Mouse (Mus musculus) ovary, adult 18-20 months (tissue): ENCODE data around the gene Tcta.
"Not testable (repeated sequence)": the region's sequence is repeated elsewhere in the genome, so short reads cannot be mapped to it uniquely, and the experiment has no call there.

Experiments used
- DNase-seq: peaks from one replicate; pipeline ENCODE4 v3.0.0; 2022; ENCODE audit warnings: low spot score, mixed read lengths

Gene Tcta

GRCm38 (mm10) chr9:108308141-108308540 lies 2.2 kb upstream of the Tcta start:
- no peak for DNase-seq

GRCm38 (mm10) chr9:108307021-108307807 lies 1.3 kb upstream of the Tcta start:
- DNase-seq: no peak

- DNase-seq: peak; percentile 65
Observed at GRCm38 (mm10) chr9:108306571-108306980, 616 bp upstream of the Tcta start.

- DNase-seq: no peak
Observed at GRCm38 (mm10) chr9:108305170-108305569, 790 bp downstream of the Tcta start.

- no peak for DNase-seq
Observed at GRCm38 (mm10) chr9:108304716-108305115, 1.2 kb downstream of the Tcta start.

DNA sequence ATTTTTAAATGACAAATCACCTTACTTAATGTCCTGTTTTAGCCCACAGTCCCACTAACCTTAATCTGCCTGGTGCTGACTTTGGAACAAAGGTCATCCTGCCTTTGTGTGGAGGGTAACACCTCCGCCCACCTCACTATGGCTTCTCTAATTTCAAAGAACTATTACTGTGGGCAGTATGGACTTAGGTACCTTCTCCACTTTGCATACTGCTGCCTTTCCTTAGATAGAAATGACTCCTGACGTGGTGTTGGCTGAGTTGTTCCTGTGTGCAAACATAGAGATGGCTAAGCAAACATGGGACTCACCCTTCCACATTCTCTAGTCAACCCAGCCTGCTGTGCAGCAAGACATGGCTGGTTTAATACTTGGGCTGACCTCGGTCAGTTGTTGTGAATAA lies 4.1 kb downstream of the Tcta start:
- no peak for DNase-seq

DNA sequence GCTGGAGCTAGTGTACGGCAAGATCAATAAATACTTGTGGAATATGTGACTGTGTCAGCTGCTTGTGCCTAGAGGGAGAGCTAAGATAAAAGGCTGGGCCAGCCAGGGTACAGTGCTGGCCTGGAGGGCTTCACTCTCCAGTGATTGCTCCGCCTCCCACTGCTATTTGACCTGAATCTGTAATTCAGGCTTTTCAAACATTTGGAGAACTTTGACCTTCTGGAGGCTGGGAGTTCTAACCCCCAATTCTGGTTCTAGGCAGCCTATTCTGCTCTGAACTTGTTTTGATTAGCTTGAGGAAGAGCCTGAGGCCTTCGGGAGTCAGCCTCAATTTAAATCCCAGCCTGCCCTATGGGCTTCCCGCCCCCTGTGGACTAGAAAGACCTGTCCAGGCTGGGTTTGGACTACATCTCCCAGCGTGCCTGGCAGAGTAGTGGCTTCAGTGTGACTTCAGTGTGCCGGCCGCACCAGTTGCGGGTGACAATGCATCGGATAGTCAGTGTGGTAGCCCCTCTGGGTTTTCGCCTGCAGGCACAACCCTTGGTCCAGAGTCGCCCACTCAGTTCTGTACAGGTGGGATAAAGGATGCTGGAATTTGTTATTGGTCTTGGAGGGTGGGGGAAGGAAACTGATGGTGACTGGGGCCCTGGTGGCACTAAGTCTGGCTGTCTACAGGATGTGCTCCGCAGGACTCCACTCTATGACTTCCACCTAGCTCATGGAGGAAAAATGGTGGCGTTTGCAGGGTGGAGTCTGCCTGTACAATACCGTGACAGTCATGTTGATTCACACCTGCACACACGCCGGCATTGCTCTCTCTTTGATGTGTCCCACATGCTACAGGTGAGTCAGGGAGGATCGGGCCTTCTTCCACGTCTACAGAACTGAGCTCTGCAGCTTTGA lies 9.3 kb downstream of the Tcta start, which contains the start of gene Amt:
TSS of gene Amt (plus strand) at position 401 of the 903 bp plus-strand sequence.
- DNase-seq: no peak

DNA sequence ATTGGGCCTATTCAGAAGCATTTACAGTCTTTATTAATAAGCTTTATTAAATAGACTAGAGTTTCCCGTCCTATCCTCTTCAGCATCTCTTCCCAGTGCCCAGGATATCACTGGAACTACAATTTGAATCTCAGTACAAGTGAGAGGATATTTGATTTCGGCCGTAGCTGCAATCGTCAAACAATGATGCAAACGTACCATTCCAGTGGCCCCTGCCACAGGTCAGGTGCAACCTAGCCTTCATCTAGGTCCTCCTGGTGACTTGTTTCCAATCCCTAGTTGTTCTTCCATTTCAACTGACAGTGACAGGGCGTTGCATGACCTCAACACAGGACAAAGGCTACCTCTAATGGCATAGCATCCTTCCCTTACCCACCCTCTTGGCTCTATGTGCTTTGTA lies 15.2 kb downstream of the Tcta start:
- DNase-seq: no peak

GRCm38 (mm10) chr9:108290016-108290750 lies 15.8 kb downstream of the Tcta start, which contains the start of gene Nicn1:
Gene Nicn1, plus strand, starts transcription at chr9:108290429.
- DNase-seq: peak; percentile 88

DNA sequence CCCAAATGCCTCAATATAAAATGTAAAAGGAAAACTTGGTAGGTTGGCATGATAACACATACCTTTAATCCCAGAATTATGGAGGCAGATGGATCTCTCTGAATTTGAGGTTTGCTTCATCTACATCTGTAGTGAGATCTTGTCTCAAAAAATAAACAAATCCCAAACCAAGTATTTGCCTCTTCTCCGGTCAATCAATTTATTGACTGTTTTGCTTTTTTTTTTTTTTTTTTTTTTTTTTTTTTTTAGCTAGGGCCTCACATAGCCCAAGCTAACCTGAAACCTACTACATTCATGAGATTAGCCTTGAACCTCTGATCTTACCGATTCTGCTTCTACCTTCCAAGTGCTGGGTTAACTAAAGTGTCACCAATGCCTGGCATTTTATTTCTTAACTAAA lies 16.6 kb downstream of the Tcta start:
- no peak for DNase-seq

GRCm38 (mm10) chr9:108287526-108288238 lies 18.3 kb downstream of the Tcta start:
- not testable (repeated sequence) for DNase-seq

- no peak for DNase-seq
Observed at GRCm38 (mm10) chr9:108284410-108284809, 21.6 kb downstream of the Tcta start.

- peak; percentile 62 for DNase-seq
Observed at GRCm38 (mm10) chr9:108280071-108280828, 25.7 kb downstream of the Tcta start.

DNA sequence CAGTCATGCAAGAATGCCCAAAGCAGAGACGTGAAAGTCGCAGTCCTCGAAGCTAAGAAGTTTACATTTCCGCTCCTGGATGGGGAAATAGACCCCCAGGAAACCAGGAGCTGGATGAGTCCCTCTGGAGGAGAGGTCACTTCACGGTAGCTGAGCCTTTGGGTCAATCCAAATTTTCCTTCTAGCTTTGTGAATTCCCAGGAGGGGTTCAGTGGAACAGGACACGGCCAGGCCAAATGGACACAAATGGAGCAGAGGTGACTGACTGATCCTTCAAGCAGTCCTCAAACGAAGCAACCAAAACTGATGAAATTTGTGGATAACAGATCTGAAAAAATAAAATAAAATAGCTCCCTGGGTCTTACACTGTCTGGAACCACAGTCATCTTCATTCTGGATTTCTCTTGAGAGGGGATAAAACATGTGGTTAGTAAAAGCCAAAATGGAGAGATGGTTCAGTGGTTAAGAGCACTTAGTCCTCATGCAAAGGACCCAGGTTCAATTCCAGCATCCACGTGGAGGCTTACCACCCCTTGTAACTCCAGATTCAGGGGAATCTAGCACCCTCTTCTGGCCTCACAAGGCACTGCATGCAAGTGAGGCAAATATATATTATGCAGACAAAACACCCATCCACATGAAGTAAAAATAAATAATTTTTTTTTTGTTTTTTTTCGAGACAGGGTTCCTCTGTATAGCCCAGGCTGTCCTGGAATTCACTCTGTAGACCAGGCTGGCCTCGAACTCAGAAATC lies 27.1 kb downstream of the Tcta start:
- no peak for DNase-seq

DNA sequence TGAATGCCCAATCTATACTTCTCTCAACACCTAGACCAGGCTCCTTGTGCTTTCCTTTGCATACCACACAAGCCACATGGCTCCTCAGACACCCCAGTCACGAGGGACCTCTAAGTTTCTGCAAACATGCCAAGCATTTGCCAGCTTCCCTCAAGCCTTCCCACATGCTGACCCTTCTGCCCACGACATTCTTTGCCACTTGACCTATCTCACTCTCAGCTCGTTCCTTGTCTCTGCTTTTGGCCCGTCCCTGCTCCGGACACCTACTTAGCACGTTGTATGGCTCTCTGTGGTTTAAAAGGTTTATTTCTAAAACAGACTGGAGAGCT lies 30.7 kb downstream of the Tcta start:
- no peak for DNase-seq

DNA sequence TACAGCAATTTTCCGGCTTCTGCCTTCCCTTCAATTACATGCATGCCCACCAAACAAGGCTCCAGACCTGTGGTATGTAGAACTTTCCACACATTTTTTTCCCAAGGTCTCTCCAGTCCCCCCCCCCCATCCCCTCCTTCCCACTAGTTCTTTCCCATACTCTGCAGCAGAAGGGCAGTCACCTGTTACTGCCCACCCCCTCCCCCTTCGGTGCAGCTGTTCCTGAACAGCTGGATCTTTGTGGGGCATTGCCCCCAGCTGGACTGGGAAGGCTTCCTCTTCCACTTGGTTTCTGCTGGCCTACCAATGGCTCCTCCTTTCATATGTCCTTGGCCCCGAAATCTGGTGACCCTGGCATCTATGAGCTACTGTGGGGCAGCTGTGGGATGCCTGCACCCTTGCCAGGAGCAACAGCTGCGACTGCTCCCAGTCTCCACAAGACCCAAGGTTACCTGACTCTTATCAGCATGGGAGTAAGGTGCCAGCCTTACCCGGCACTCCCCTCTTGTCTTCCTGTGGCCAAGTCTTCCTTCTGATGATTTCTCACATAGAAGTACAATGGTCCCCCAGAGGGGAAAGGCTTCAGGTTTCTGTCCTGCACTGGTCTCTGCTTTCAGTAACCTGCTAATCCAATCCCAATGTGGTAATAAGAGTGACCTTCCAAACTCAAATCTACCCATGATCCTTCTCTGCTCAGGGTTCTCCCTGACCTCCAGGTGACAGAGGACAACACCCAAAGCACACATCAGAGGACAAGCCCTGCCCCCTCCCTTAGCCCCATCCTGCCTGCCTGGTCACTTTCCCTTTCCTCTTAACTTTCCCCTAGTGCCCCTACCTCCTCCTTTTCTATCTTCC lies 31.3 kb downstream of the Tcta start:
- DNase-seq: peak; percentile 77

DNA sequence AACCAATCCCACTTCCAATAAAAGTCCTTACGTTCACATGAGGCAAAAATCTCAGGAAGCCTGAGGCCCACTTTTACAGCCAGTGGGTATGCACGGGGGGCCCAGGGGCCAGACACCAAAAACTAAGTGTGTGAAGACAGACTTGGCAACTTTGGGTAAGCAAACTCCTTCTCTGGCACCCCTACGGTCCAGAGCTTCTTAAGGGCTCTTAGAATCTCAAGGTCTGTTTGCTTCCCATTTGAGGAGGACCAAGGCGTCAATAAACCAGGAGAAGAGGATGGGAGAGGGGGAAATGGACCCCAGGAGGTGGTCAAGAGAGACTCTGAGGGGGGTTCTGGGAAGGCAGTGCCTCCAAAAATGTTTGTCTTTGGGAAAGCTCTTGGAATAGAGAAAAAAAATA lies 32.5 kb downstream of the Tcta start:
- DNase-seq: no peak

DNA sequence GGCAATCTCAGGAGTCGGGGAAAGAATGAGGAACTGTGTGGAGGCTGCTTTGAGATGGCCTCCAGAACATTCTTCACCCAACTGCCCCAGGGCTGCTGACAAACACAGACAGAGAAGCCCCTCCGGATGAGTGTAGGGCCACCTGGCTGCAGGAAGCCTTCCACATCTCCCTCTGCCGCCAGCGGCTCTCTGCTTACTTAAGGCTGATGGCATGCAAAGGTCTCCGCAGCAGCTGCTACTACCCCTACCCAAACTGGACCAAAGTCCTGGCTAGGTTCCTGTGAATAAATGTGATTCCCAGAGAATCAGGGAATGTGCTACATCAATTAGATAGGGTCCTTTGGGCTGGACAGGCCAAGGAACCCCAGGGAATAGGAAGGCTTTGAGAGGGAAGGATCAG lies 33.3 kb downstream of the Tcta start:
- no peak for DNase-seq

DNA sequence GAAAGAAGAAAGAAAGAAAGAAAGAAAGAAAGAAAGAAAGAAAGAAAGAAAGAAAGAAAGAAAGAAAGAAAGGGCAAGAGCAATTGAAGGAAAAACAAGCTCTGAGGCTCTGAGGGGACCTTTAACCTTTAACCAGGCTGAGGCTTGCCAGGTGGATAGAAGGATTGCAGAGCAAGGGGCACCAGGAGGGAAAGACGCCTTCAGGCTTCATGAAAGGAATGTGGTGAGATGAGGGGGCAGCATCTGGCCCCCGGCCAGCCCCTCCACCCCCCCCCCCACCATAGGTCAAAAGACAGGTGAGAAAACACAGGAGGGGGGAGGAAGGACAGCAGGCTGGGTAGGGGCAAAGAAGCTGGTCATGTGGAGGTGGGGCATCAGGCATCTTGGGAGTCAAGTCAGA lies 34.0 kb downstream of the Tcta start:
- no peak for DNase-seq
